Mouse (Mus musculus): ENCODE data around the gene Vsnl1. TPM values are rescaled to one million over a fixed set of nuclear protein-coding genes. Genes with fewer than 3 reads are reported as not detected.

Vsnl1 gene
- polyA plus RNA-seq (2014; fragmentation: Nextera tagmentation; extraction: Ambion mirVana), result 120 and 152 TPM in 2 replicates

- Histone ChIP-seq H3K4me1 (replicated peaks; ENCODE audit: control insufficient read depth, insufficient read depth, low read length) (peaks cover 13% of the 10 kb centered on the region), H3K4me3 (replicated peaks; ENCODE audit: low read length) (peak within 1 kb of the TSS; percentile 48), H3K4me2 (replicated peaks) (peak within 1 kb of the TSS; percentile 87), H3K9ac (peak within 1 kb of the TSS; percentile 63), H3K36me3 (replicated peaks; ENCODE audit: control insufficient read depth, insufficient read depth) (no peaks in the 10 kb centered on the region), H3K27me3 (ENCODE audit: control insufficient read depth, insufficient read depth, low read length) (0 out of 2 replicates have a peak, but pooled peaks cover 10% of the 10 kb centered on the region), H3K9me3 (ENCODE audit: control insufficient read depth, low read length) (no peaks in the 10 kb centered on the region), H3K27ac (peak within 1 kb of the TSS; percentile 57)
- WGBS, result 4% methylated on average over 34 of the region's 34 CpGs
- DNase-seq (ENCODE audit: low spot score), result peak; percentile 89
- peak; percentile 96 for ATAC-seq (ENCODE audit: low FRiP score)
Observed at GRCm38 (mm10) chr12:11436497-11437265, at the start of gene Vsnl1. Gene Vsnl1 (minus strand): TSS chr12:11436613.

GRCm38 (mm10) chr12:11456632-11457031, 20.2 kb upstream of the Vsnl1 start:
- Histone ChIP-seq H3K27me3 (ENCODE audit: control insufficient read depth, insufficient read depth, low read length) (no peaks in the 10 kb centered on the region), H3K27ac (no peak overlapping the region), H3K9ac (no peak overlapping the region), H3K9me3 (ENCODE audit: control insufficient read depth, low read length) (no peaks in the 10 kb centered on the region), H3K4me3 (replicated peaks; ENCODE audit: low read length) (peak overlapping the region; percentile 61; the same call in 1 of the 2 replicates), H3K36me3 (replicated peaks; ENCODE audit: control insufficient read depth, insufficient read depth) (no peaks in the 10 kb centered on the region), H3K4me2 (replicated peaks) (peak overlapping the region; percentile 69), H3K4me1 (replicated peaks; ENCODE audit: control insufficient read depth, insufficient read depth, low read length) (no peaks in the 10 kb centered on the region; the same call in 1 of the 2 replicates)
- DNase-seq (ENCODE audit: low spot score) (no peak), ATAC-seq (ENCODE audit: low FRiP score) (no peak)
- 88% methylated on average over 4 of the region's 4 CpGs for WGBS

GRCm38 (mm10) chr12:11456213-11456612, 19.8 kb upstream of the Vsnl1 start:
- Histone ChIP-seq H3K36me3 (replicated peaks; ENCODE audit: control insufficient read depth, insufficient read depth) (no peaks in the 10 kb centered on the region), H3K27me3 (ENCODE audit: control insufficient read depth, insufficient read depth, low read length) (no peaks in the 10 kb centered on the region), H3K27ac (no peak overlapping the region), H3K9ac (peak overlapping the region; percentile 63), H3K4me1 (replicated peaks; ENCODE audit: control insufficient read depth, insufficient read depth, low read length) (no peaks in the 10 kb centered on the region; the same call in 1 of the 2 replicates), H3K9me3 (ENCODE audit: control insufficient read depth, low read length) (no peaks in the 10 kb centered on the region), H3K4me2 (replicated peaks) (peak overlapping the region; percentile 69), H3K4me3 (replicated peaks; ENCODE audit: low read length) (peak overlapping the region; percentile 61)
- 5% methylated on average over 11 of the region's 11 CpGs for WGBS
- DNase-seq (ENCODE audit: low spot score), result no peak
- no peak; the same call in none of the 2 replicates for ATAC-seq (ENCODE audit: low FRiP score)

- Histone ChIP-seq H3K4me3 (replicated peaks; ENCODE audit: low read length) (peak within 1 kb of the TSS; percentile 61), H3K36me3 (replicated peaks; ENCODE audit: control insufficient read depth, insufficient read depth) (no peaks in the 10 kb centered on the region), H3K27me3 (ENCODE audit: control insufficient read depth, insufficient read depth, low read length) (no peaks in the 10 kb centered on the region), H3K4me2 (replicated peaks) (peak within 1 kb of the TSS; percentile 69), H3K9ac (peak within 1 kb of the TSS; percentile 63), H3K4me1 (replicated peaks; ENCODE audit: control insufficient read depth, insufficient read depth, low read length) (no peaks in the 10 kb centered on the region; the same call in 1 of the 2 replicates), H3K9me3 (ENCODE audit: control insufficient read depth, low read length) (no peaks in the 10 kb centered on the region), H3K27ac (no peak within 1 kb of the TSS)
- WGBS, result 2% methylated on average over 38 of the region's 40 CpGs
- peak; percentile 84 for DNase-seq (ENCODE audit: low spot score)
- ATAC-seq (ENCODE audit: low FRiP score), result peak; percentile 100
Observed at GRCm38 (mm10) chr12:11455549-11456194, 19.3 kb upstream of the Vsnl1 start, which contains the start of gene Rad51ap2. Gene Rad51ap2 (plus strand): TSS chr12:11456079.

GRCm38 (mm10) chr12:11454146-11454545, 17.7 kb upstream of the Vsnl1 start:
- ATAC-seq (ENCODE audit: low FRiP score), result no peak
- no peak for DNase-seq (ENCODE audit: low spot score)
- H3K4me1 ChIP-seq (replicated peaks; ENCODE audit: control insufficient read depth, insufficient read depth, low read length), result no peaks in the 10 kb centered on the region; the same call in 1 of the 2 replicates
- H3K4me2 ChIP-seq (replicated peaks), result no peak overlapping the region
- H3K27ac ChIP-seq, result no peak overlapping the region
- H3K36me3 ChIP-seq (replicated peaks; ENCODE audit: control insufficient read depth, insufficient read depth), result no peaks in the 10 kb centered on the region
- no peaks in the 10 kb centered on the region for H3K9me3 ChIP-seq (ENCODE audit: control insufficient read depth, low read length)
- no peak overlapping the region for H3K9ac ChIP-seq
- no peaks in the 10 kb centered on the region for H3K27me3 ChIP-seq (ENCODE audit: control insufficient read depth, insufficient read depth, low read length)
- H3K4me3 ChIP-seq (replicated peaks; ENCODE audit: low read length), result no peak overlapping the region
- 75% methylated on average over 5 of the region's 5 CpGs for WGBS

GRCm38 (mm10) chr12:11437907-11438447, 1.6 kb upstream of the Vsnl1 start:
- peak; percentile 9; the same call in 1 of the 2 replicates for ATAC-seq (ENCODE audit: low FRiP score)
- WGBS, result 21% methylated on average over 23 of the region's 23 CpGs
- no peak overlapping the region; the same call in 1 of the 2 replicates for H3K9ac ChIP-seq

GRCm38 (mm10) chr12:11437266-11437906, 973 bp upstream of the Vsnl1 start:
- 0 out of 2 replicates have a peak, but pooled peaks cover 10% of the 10 kb centered on the region for H3K27me3 ChIP-seq (ENCODE audit: control insufficient read depth, insufficient read depth, low read length)
- peak; percentile 60 for ATAC-seq (ENCODE audit: low FRiP score)
- H3K9me3 ChIP-seq (ENCODE audit: control insufficient read depth, low read length), result no peaks in the 10 kb centered on the region
- DNase-seq (ENCODE audit: low spot score), result peak; percentile 88
- H3K9ac ChIP-seq, result peak overlapping the region; percentile 63
- no peaks in the 10 kb centered on the region for H3K36me3 ChIP-seq (replicated peaks; ENCODE audit: control insufficient read depth, insufficient read depth)
- H3K4me2 ChIP-seq (replicated peaks), result peak overlapping the region; percentile 87
- no peak overlapping the region for H3K27ac ChIP-seq
- 20% methylated on average over 17 of the region's 17 CpGs for WGBS
- peak overlapping the region; percentile 48 for H3K4me3 ChIP-seq (replicated peaks; ENCODE audit: low read length)
- peaks cover 13% of the 10 kb centered on the region for H3K4me1 ChIP-seq (replicated peaks; ENCODE audit: control insufficient read depth, insufficient read depth, low read length)

More at GRCm38 (mm10) chr12:11437907-11438447, 1.6 kb upstream of the Vsnl1 start:
- peak; percentile 28 for DNase-seq (ENCODE audit: low spot score)
- Histone ChIP-seq H3K9me3 (ENCODE audit: control insufficient read depth, low read length) (no peaks in the 10 kb centered on the region), H3K36me3 (replicated peaks; ENCODE audit: control insufficient read depth, insufficient read depth) (no peaks in the 10 kb centered on the region), H3K27me3 (ENCODE audit: control insufficient read depth, insufficient read depth, low read length) (0 out of 2 replicates have a peak, but pooled peaks cover 10% of the 10 kb centered on the region), H3K4me1 (replicated peaks; ENCODE audit: control insufficient read depth, insufficient read depth, low read length) (peaks cover 13% of the 10 kb centered on the region), H3K4me3 (replicated peaks; ENCODE audit: low read length) (peak overlapping the region; percentile 14), H3K27ac (no peak overlapping the region), H3K4me2 (replicated peaks) (peak overlapping the region; percentile 87)

GRCm38 (mm10) chr12:11436023-11436350, 426 bp downstream of the Vsnl1 start:
- peak overlapping the region; percentile 87 for H3K4me2 ChIP-seq (replicated peaks)
- peak overlapping the region; percentile 63 for H3K9ac ChIP-seq
- no peaks in the 10 kb centered on the region for H3K9me3 ChIP-seq (ENCODE audit: control insufficient read depth, low read length)
- no peaks in the 10 kb centered on the region for H3K36me3 ChIP-seq (replicated peaks; ENCODE audit: control insufficient read depth, insufficient read depth)
- DNase-seq (ENCODE audit: low spot score) (no peak), ATAC-seq (ENCODE audit: low FRiP score) (peak; percentile 26)
- WGBS, result 2% methylated on average over 12 of the region's 12 CpGs
- H3K27ac ChIP-seq, result peak overlapping the region; percentile 57; the same call in 1 of the 2 replicates
- H3K27me3 ChIP-seq (ENCODE audit: control insufficient read depth, insufficient read depth, low read length), result 0 out of 2 replicates have a peak, but pooled peaks cover 10% of the 10 kb centered on the region
- peaks cover 13% of the 10 kb centered on the region for H3K4me1 ChIP-seq (replicated peaks; ENCODE audit: control insufficient read depth, insufficient read depth, low read length)
- peak overlapping the region; percentile 48 for H3K4me3 ChIP-seq (replicated peaks; ENCODE audit: low read length)

Data from hindbrain, embryonic 14.5 days (tissue).